Mouse (Mus musculus) cerebral cortex, adult 2 months (tissue): ENCODE measurements around the gene Lama5.

Experiments used
- WGBS: fragments of 180-500 bp; shearing (Covaris S2); methylation state at CpG from one replicate; pipeline ENCODE4 v1.1.7; 2018; 5-methylcytosine and 5-hydroxymethylcytosine counted together

Gene Lama5

GRCm38 (mm10) chr2:180254436-180255209, 29.0 kb upstream of the Lama5 start:
- 96% methylated on average over 5 of the region's 5 CpGs for WGBS

GRCm38 (mm10) chr2:180251838-180252237, 26.2 kb upstream of the Lama5 start:
- 53% methylated on average over 3 of the region's 3 CpGs for WGBS

GRCm38 (mm10) chr2:180250930-180251611, 25.4 kb upstream of the Lama5 start:
- 27% methylated on average over 11 of the region's 11 CpGs for WGBS

GRCm38 (mm10) chr2:180248947-180249660, 23.4 kb upstream of the Lama5 start:
- 80% methylated on average over 9 of the region's 9 CpGs for WGBS

GRCm38 (mm10) chr2:180247916-180248315, 22.3 kb upstream of the Lama5 start:
- WGBS: 82% methylated on average over 5 of the region's 5 CpGs

GRCm38 (mm10) chr2:180243108-180243507, 17.4 kb upstream of the Lama5 start:
- 92% methylated on average over 4 of the region's 4 CpGs for WGBS

- WGBS: 69% methylated on average over 5 of the region's 5 CpGs
Measured at GRCm38 (mm10) chr2:180238591-180238990, 12.9 kb upstream of the Lama5 start.

GRCm38 (mm10) chr2:180237601-180238345, 12.1 kb upstream of the Lama5 start:
- WGBS: 93% methylated on average over 7 of the region's 7 CpGs

- WGBS: 95% methylated on average over 3 of the region's 3 CpGs
Measured at GRCm38 (mm10) chr2:180236930-180237329, 11.3 kb upstream of the Lama5 start.

- 57% methylated on average over 3 of the region's 3 CpGs for WGBS
Measured at GRCm38 (mm10) chr2:180236500-180236899, 10.8 kb upstream of the Lama5 start.

- 95% methylated on average over 4 of the region's 4 CpGs for WGBS
Measured at GRCm38 (mm10) chr2:180235788-180236187, 10.1 kb upstream of the Lama5 start.

- 66% methylated on average over 6 of the region's 6 CpGs for WGBS
Measured at GRCm38 (mm10) chr2:180234980-180235379, 9.3 kb upstream of the Lama5 start.

- WGBS: 83% methylated on average over 8 of the region's 8 CpGs
Measured at GRCm38 (mm10) chr2:180234353-180234752, 8.7 kb upstream of the Lama5 start.

GRCm38 (mm10) chr2:180233101-180233904, 7.6 kb upstream of the Lama5 start:
- WGBS: 94% methylated on average over 7 of the region's 7 CpGs

- 82% methylated on average over 4 of the region's 4 CpGs for WGBS
Measured at GRCm38 (mm10) chr2:180230482-180230881, 4.8 kb upstream of the Lama5 start.

- 87% methylated on average over 3 of the region's 3 CpGs for WGBS
Measured at GRCm38 (mm10) chr2:180229129-180229528, 3.5 kb upstream of the Lama5 start.

- 77% methylated on average over 7 of the region's 7 CpGs for WGBS
Measured at GRCm38 (mm10) chr2:180228592-180228991, 2.9 kb upstream of the Lama5 start.

- WGBS: 78% methylated on average over 6 of the region's 6 CpGs
Measured at GRCm38 (mm10) chr2:180228060-180228458, 2.4 kb upstream of the Lama5 start.

- 7% methylated on average over 21 of the region's 21 CpGs for WGBS
Measured at GRCm38 (mm10) chr2:180227262-180228059, 1.8 kb upstream of the Lama5 start.
